Comparison of ENCODE assay signal across 9 mouse cellular contexts in the genomic region with DNA sequence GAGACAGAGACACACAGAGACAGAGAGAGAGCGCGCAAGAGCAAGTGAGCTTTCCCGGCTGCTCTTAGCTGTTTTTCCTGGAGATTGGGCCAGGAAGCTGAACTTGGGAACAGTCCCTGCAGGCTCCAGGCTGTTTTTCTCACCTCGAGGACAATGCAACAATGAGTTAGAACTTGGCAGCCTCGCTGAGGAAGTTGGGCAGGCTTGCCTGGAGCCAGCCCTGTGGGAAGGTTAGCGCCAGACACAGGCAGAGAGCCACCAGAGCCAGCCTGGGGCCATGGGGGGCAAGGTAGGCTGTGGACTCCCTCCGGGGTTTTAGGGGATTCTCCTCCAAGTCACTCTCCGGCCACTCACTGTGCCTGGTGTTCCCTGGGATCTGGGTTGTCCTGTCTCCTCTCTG.
DNase-seq lines count a peak whose midpoint lies in the region; ATAC-seq and TF ChIP-seq lines count a peak whose summit lies in the region.
"Had no signal": no experiment of that assay in that cellular context is flagged by ENCODE, and none has a peak within 500 bp of the region (broad histone marks: within the 10 kb centered on the region; RNA-seq: fewer than 3 reads in every experiment).

No protein-coding gene starts in this region.

- TF ChIP-seq POLR2A in kidney, adult 2 months (IDR thresholded peaks at IDR 0.05; ENCODE audit: low read depth, low read length), result no peak

- 0 out of 2 replicates have a peak overlapping the region, but pooled peaks have one; percentile 29 for H3K27ac ChIP-seq in hindbrain, embryonic 10.5 days
- no peak overlapping the region for H3K27ac ChIP-seq in hindbrain, embryonic 11.5 days (ENCODE audit: low read depth, low read length)
- no peak overlapping the region; the same call in 1 of the 2 replicates for H3K27ac ChIP-seq in kidney, adult 2 months (ENCODE audit: insufficient read depth, low read depth, low read length)
- H3K27ac ChIP-seq: limb, embryonic 12.5 days had no signal

- WGBS in hindbrain, embryonic 10.5 days, result 86% methylated on average over 8 of the region's 8 CpGs
- 76% methylated on average over 8 of the region's 8 CpGs for WGBS in hindbrain, embryonic 11.5 days
- whole genome bisulfite sequencing in kidney, adult 2 months, result 51% methylated on average over 8 of the region's 8 CpGs

- H3K9ac ChIP-seq in hindbrain, embryonic 11.5 days (ENCODE audit: low read depth, low read length), result no peak overlapping the region
- H3K9ac ChIP-seq: limb, embryonic 12.5 days had no signal

- H3K9me3 ChIP-seq in hindbrain, embryonic 10.5 days, result peaks cover 12% of the 10 kb centered on the region
- H3K9me3 ChIP-seq in hindbrain, embryonic 11.5 days (ENCODE audit: control insufficient read depth, low read length), result no peaks in the 10 kb centered on the region

- no peaks in the 10 kb centered on the region for H3K27me3 ChIP-seq in hindbrain, embryonic 10.5 days (ENCODE audit: insufficient read depth, poor library complexity, severe bottlenecking)
- H3K27me3 ChIP-seq in hindbrain, embryonic 11.5 days (ENCODE audit: control insufficient read depth, insufficient read depth, low read length), result no peaks in the 10 kb centered on the region
- H3K27me3 ChIP-seq in kidney, adult 2 months (replicated peaks; ENCODE audit: control insufficient read depth, insufficient read depth, low read length), result no peaks in the 10 kb centered on the region
- H3K27me3 ChIP-seq: limb, embryonic 12.5 days had no signal

- no peak overlapping the region for H3K4me3 ChIP-seq in hindbrain, embryonic 10.5 days
- H3K4me3 ChIP-seq in hindbrain, embryonic 11.5 days (ENCODE audit: low read depth, low read length), result no peak overlapping the region
- H3K4me3 ChIP-seq in kidney, adult 2 months (ENCODE audit: insufficient read depth, low read depth, low read length), result no peak overlapping the region
- H3K4me3 ChIP-seq: limb, embryonic 12.5 days had no signal

- H3K4me2 ChIP-seq in hindbrain, embryonic 11.5 days (replicated peaks; ENCODE audit: low read depth, low read length), result no peak overlapping the region
- H3K4me2 ChIP-seq: limb, embryonic 12.5 days had no signal

- H3K4me1 ChIP-seq in hindbrain, embryonic 10.5 days (replicated peaks), result peaks cover 34% of the 10 kb centered on the region
- H3K4me1 ChIP-seq in hindbrain, embryonic 11.5 days (replicated peaks; ENCODE audit: control insufficient read depth, insufficient read depth, low read length), result no peaks in the 10 kb centered on the region
- no peaks in the 10 kb centered on the region for H3K4me1 ChIP-seq in kidney, adult 2 months (ENCODE audit: control insufficient read depth, insufficient read depth, low read length)

- DNase-seq in hindbrain, embryonic 10.5 days (ENCODE audit: low spot score), result no peak
- DNase-seq in hindbrain, embryonic 11.5 days (ENCODE audit: low spot score), result no peak
- peak; percentile 72 to 75 for DNase-seq in adrenal gland, postnatal 36 days
- DNase-seq in heart, adult 18-20 months, result peak; percentile 81 to 91
- DNase-seq in kidney, adult 2 months, result peak; percentile 85
- peak; percentile 72 to 83 for DNase-seq in lung, adult 18-20 months
- DNase-seq in thymus, postnatal 36 days, result no peak
- DNase-seq in urinary bladder, postnatal 10 days (ENCODE audit: low spot score), result no peak

- no peak for ATAC-seq in hindbrain, embryonic 11.5 days (ENCODE audit: low FRiP score)

- H3K36me3 ChIP-seq in hindbrain, embryonic 10.5 days, result peaks cover 57% of the 10 kb centered on the region
- no peaks in the 10 kb centered on the region for H3K36me3 ChIP-seq in hindbrain, embryonic 11.5 days (ENCODE audit: control insufficient read depth, insufficient read depth, low read length)
- H3K36me3 ChIP-seq in kidney, adult 2 months (ENCODE audit: control insufficient read depth, insufficient read depth, low read length), result no peaks in the 10 kb centered on the region

- TF ChIP-seq CTCF in kidney, adult 2 months (conservative IDR thresholded peaks at IDR 0.05; ENCODE audit: insufficient read depth, insufficient read length, low read depth, low read length), result no peak

Comparison
In these comparisons a context has a peak if more than half of its experiments do, and no peak if none do; other contexts are left out.
1. DNase-seq: peak in adrenal gland, postnatal 36 days (2 of 2), heart, adult 18-20 months (2 of 2), kidney, adult 2 months (single experiment) and lung, adult 18-20 months (2 of 2); none in hindbrain, embryonic 10.5 days (single experiment), hindbrain, embryonic 11.5 days (single experiment), thymus, postnatal 36 days (0 of 2) and urinary bladder, postnatal 10 days (single experiment).